Mouse (Mus musculus) CH12.LX (cell line): ENCODE results near the gene Slco4a1. TPM values are rescaled to one million over a fixed set of nuclear protein-coding genes. Genes with fewer than 3 reads are reported as not detected.
A peak's percentile ranks its signal among the peaks of the same experiment; 100 is the strongest.

Source experiments
- DNase-seq: peaks from one replicate; pipeline ENCODE4 v3.0.0-alpha.2; 2013; ENCODE audit errors: extremely low read depth
- H3K27ac ChIP-seq: 2 replicates; pipeline ENCODE4 v1.5.1; 2012; ENCODE audit warnings: low read depth, mild to moderate bottlenecking, control low read depth, moderate library complexity; ENCODE audit not compliant: insufficient read depth
- H3K27me3 ChIP-seq: replicated peaks from 2 replicates; pipeline ENCODE3; 2012; ENCODE audit warnings: inconsistent platforms
- H3K36me3 ChIP-seq, 2 experiments: replicated peaks in 1 of 2; 2 replicates each; pipeline versions ENCODE3 to v1.6.1; 2012; ENCODE audit warnings: inconsistent platforms in 1 of 2, low read length in 1 of 2, mild to moderate bottlenecking in 1 of 2, mixed read lengths in 1 of 2, moderate library complexity in 1 of 2; ENCODE audit not compliant: control insufficient read depth in 1 of 2, insufficient read depth in 1 of 2
- H3K4me1 ChIP-seq, 2 experiments: 2 replicates each; pipeline ENCODE4 v1.6.1; 2012; ENCODE audit warnings: inconsistent platforms in 1 of 2, moderate library complexity in 1 of 2; ENCODE audit not compliant: insufficient read depth in 2 of 2, control insufficient read depth in 1 of 2
- H3K4me2 ChIP-seq: 2 replicates; pipeline ENCODE4 v1.6.1; 2012; ENCODE audit warnings: low read depth, mild to moderate bottlenecking, control low read depth; ENCODE audit not compliant: poor library complexity, insufficient read depth, severe bottlenecking
- H3K4me3 ChIP-seq, 3 experiments: fragments of 150-350 bp in 1 of 3; sonication (generic) in 1 of 3; replicated peaks in 1 of 3; 2 replicates each; pipeline versions ENCODE3 to v1.5.1; 2011 to 2012; ENCODE audit warnings: low read depth in 2 of 3, low read length in 2 of 3, mild to moderate bottlenecking in 2 of 3, moderate library complexity in 2 of 3, control low read depth in 1 of 3, improper control_type of control experiment in 1 of 3, inconsistent platforms in 1 of 3, mixed read lengths in 1 of 3; ENCODE audit not compliant: poor library complexity in 1 of 3
- H3K79me2 ChIP-seq: replicated peaks from 2 replicates; pipeline ENCODE4 v1.6.1; 2012; ENCODE audit warnings: mild to moderate bottlenecking, moderate library complexity; ENCODE audit not compliant: control insufficient read depth, poor library complexity, insufficient read depth, severe bottlenecking; ENCODE audit errors: extremely low read depth
- H3K9ac ChIP-seq: 2 replicates; pipeline ENCODE4 v1.6.1; 2012; ENCODE audit warnings: low read depth, mild to moderate bottlenecking, control low read depth, moderate library complexity; ENCODE audit not compliant: insufficient read depth
- H3K9me3 ChIP-seq: replicated peaks from 2 replicates; pipeline ENCODE3; 2012; ENCODE audit warnings: low read length, inconsistent platforms, mixed read lengths
- BHLHE40 ChIP-seq: IDR thresholded peaks from 2 replicates; pipeline ENCODE4 v1.6.1; 2011; ENCODE audit warnings: mild to moderate bottlenecking, low read depth, low read length, improper control_type of control experiment
- CTCF ChIP-seq, 2 experiments: IDR thresholded peaks in 1 of 2; conservative IDR thresholded peaks in 1 of 2; 2 replicates each; pipeline ENCODE4 v1.5.1; 2011 to 2012; ENCODE audit warnings: low read depth in 2 of 2, low read length in 2 of 2, improper control_type of control experiment in 1 of 2, inconsistent platforms in 1 of 2, mild to moderate bottlenecking in 1 of 2, moderate library complexity in 1 of 2
- EP300 ChIP-seq: IDR thresholded peaks from 2 replicates; pipeline ENCODE4 v1.6.1; 2011; ENCODE audit warnings: low read length, improper control_type of control experiment
- ETS1 ChIP-seq: conservative IDR thresholded peaks from 2 replicates; pipeline ENCODE4 v1.6.1; 2012; ENCODE audit warnings: low read depth, mild to moderate bottlenecking, inconsistent platforms, low read length, improper control_type of control experiment, moderate library complexity
- GABPA ChIP-seq: IDR thresholded peaks from 2 replicates; pipeline ENCODE4 v1.6.1; 2012; ENCODE audit warnings: low read depth, low read length, improper control_type of control experiment, inconsistent platforms; ENCODE audit not compliant: insufficient replicate concordance
- JUND ChIP-seq: conservative IDR thresholded peaks from 2 replicates; pipeline ENCODE4 v1.6.1; 2011; ENCODE audit warnings: low read depth, low read length, improper control_type of control experiment
- KAT2A ChIP-seq: IDR thresholded peaks from 2 replicates; pipeline ENCODE4 v1.6.1; 2012; ENCODE audit warnings: low read length, improper control_type of control experiment, inconsistent platforms; ENCODE audit not compliant: insufficient replicate concordance
- MAFK ChIP-seq: IDR thresholded peaks from 2 replicates; pipeline ENCODE4 v1.6.1; 2011; ENCODE audit warnings: low read length, improper control_type of control experiment; ENCODE audit not compliant: insufficient replicate concordance
- MXI1 ChIP-seq: IDR thresholded peaks from 2 replicates; pipeline ENCODE4 v1.6.1; 2011; ENCODE audit warnings: mild to moderate bottlenecking, low read depth, low read length, improper control_type of control experiment
- NELFE ChIP-seq: IDR thresholded peaks from 2 replicates; pipeline ENCODE4 v1.6.1; 2011; ENCODE audit warnings: low read depth, low read length, improper control_type of control experiment
- RCOR1 ChIP-seq: conservative IDR thresholded peaks from 2 replicates; pipeline ENCODE4 v1.6.1; 2012; ENCODE audit warnings: low read depth, mild to moderate bottlenecking, inconsistent platforms, low read length, improper control_type of control experiment
- SMC3 ChIP-seq: IDR thresholded peaks from 2 replicates; pipeline ENCODE4 v1.6.1; 2011; ENCODE audit warnings: low read depth, low read length, improper control_type of control experiment
- TBP ChIP-seq: conservative IDR thresholded peaks from 2 replicates; pipeline ENCODE4 v1.6.1; 2011; ENCODE audit warnings: low read depth, low read length, improper control_type of control experiment
- TCF12 ChIP-seq: IDR thresholded peaks from 2 replicates; pipeline ENCODE4 v1.6.1; 2014; ENCODE audit warnings: low read depth, mild to moderate bottlenecking, inconsistent platforms, low read length, improper control_type of control experiment
- UBTF ChIP-seq: IDR thresholded peaks from 2 replicates; pipeline ENCODE4 v1.6.1; 2012; ENCODE audit warnings: low read depth, mild to moderate bottlenecking, inconsistent platforms, low read length, improper control_type of control experiment, moderate library complexity
- USF2 ChIP-seq: conservative IDR thresholded peaks from 2 replicates; pipeline ENCODE4 v1.6.1; 2011; ENCODE audit warnings: low read depth, low read length, improper control_type of control experiment
- ZKSCAN1 ChIP-seq: IDR thresholded peaks from 2 replicates; pipeline ENCODE4 v1.6.1; 2012; ENCODE audit warnings: low read depth, inconsistent platforms, low read length, improper control_type of control experiment, borderline replicate concordance
- ZMIZ1 ChIP-seq: IDR thresholded peaks from 2 replicates; pipeline ENCODE4 v1.6.1; 2012; ENCODE audit warnings: low read depth, mild to moderate bottlenecking, inconsistent platforms, low read length, improper control_type of control experiment
- ZNF384 ChIP-seq: IDR thresholded peaks from 2 replicates; pipeline ENCODE4 v1.6.1; 2012; ENCODE audit warnings: low read depth, low read length, improper control_type of control experiment, inconsistent platforms
- dilution Hi-C: fragments of 300-500 bp; cut with MboI; formaldehyde crosslinking; loops from 2 replicates; pipeline ENCODE4 v1.14.3; 2020; ENCODE audit warnings: low sequenced_read_pairs; ENCODE audit not compliant: extremely low pct_unique_long_range_greater_than_20kb, extremely low pct_ligation_motif_present
- in situ Hi-C: fragments of 300-500 bp; cut with MboI; formaldehyde crosslinking; loops from 3 replicates; pipeline ENCODE4 v1.14.3; 2019; ENCODE audit warnings: low sequenced_read_pairs, low pct_ligation_motif_present, low pct_unique_long_range_greater_than_20kb, mixed read lengths
- polyA plus RNA-seq: library from polyadenylated mRNA; unstranded; fragments of >175 nt; gene quantifications from 2 replicates; pipeline ENCODE4 v1.2.1, GENCODE M21; 2012; ENCODE audit warnings: low read depth; ENCODE audit not compliant: insufficient read length
- total RNA-seq, 2 experiments: library from RNA; depleted of rRNA; stranded (reverse); fragments of 300-350 nt in 1 of 2; fragments of >200 nt in 1 of 2; gene quantifications; 2 replicates each; pipeline ENCODE4 v1.2.3; 2012 to 2014

The Slco4a1 gene
- total and polyA plus RNA-seq, 3 experiments, result 1.9 to 5.4 (median 3.9) TPM

DNA sequence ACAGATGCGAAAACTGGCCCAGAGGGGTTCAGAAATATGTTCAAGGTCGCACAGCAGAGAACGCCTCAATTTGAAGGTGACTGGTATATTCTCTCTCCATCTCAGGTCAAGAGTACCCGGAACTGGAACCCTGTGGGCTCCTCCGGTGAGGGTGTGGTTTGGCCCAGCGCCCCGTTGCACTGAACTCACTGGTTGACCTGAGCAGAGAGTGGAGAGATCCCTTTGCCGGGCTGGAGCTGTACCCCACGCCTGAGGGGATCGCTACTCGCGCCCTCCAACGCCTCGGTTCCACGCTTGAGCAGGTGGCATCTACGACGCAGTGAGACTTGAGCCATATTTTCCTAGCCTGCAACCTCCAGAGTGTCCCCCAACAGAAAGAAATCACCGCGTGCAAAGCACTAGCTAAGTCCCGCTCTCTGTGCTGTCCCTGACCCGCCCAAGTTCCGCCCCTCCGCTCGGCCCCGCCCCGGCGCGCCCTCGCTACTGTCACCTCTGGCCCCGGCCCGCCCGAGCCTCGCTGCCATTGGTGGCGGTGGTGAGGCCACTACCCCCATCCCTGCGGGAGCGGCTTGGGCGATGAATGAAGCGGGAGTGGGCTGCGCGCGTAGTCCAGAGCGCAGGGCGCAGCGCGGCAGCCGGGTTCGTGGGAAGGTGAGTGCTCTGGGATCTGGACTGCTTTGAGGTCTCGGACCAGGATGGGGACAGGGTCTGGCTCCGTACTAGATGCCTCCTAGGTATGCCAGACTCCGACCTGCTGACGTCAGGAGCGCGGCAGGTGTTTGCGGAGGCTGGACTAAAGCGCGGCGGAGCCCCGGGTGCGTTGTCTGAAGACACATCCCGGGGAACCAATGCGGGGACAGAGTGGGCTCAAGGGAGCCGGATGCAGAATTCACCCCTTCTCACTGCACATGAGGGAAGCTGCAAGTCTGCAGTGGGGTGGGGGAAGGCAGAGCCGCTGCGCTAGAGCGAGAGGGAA, at the start of gene Slco4a1 (continued):
- TF ChIP-seq UBTF, result peak; percentile 60; the same call in 1 of the 2 replicates

DNA sequence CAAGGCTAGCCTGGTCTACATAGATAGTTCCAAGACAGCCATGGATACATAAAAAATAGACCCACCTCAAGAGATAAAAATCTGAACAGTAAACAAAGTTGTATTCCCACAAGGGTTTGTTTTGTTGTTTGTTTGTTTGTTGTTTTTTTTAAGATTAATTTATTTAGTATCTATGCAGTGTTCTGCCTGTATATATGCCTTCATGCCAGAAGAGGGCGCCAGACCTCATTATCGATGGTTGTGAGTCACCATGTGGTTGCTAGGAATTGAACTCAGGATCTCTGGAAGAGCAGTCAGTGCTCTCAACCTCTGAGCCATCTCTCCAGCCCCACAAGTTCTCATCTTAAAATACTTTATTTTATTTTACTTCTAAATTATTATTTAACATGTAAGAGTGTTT, 47.6 kb upstream of the Slco4a1 start:
- no peaks in the 10 kb centered on the region for H3K9me3 ChIP-seq
- no peak overlapping the region for H3K4me2 ChIP-seq
- H3K4me1 ChIP-seq, result no peaks in the 10 kb centered on the region
- no peak overlapping the region for H3K4me3 ChIP-seq
- TF ChIP-seq CTCF (conservative IDR thresholded peaks at IDR 0.05 in 1 of 2, IDR thresholded peaks at IDR 0.05 in 1 of 2; ENCODE audit: low read depth in 2 of 2, low read length in 2 of 2) (peak in 1 of 2 experiments; percentile 39; a peak in 2 of 4 replicates), SMC3 (0 out of 2 replicates have a peak, but pooled peaks have one; percentile 9), ZNF384 (no peak)
- in situ Hi-C loops (no loop called here), dilution Hi-C loops (no loop called here)
- no peaks in the 10 kb centered on the region for H3K36me3 ChIP-seq
- peaks cover 37% of the 10 kb centered on the region for H3K27me3 ChIP-seq
- DNase-seq, result peak; percentile 8
- no peaks in the 10 kb centered on the region for H3K79me2 ChIP-seq
- H3K27ac ChIP-seq, result no peak overlapping the region
- H3K9ac ChIP-seq, result no peak overlapping the region

DNA sequence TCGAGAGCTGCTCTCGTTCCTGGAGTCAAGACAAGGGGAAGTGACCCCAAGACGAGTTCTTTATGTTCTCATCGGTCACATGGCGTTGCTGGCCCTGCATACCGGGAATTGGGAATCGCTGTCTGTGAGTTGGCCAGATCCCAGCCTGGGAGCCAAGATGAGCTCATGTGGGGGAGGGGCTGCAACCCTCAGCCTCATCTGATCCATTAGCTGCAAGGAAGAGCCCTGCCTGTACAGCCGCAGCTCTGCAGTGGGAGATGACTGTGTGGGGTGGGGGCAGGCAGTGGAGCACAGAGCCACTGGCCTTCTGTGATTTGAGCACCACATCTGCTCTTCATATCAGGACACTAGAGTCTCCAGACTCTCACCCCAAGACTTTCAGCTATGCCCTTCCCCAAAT, 45.6 kb upstream of the Slco4a1 start:
- H3K9ac ChIP-seq, result no peak overlapping the region
- H3K36me3 ChIP-seq, result no peaks in the 10 kb centered on the region
- no peaks in the 10 kb centered on the region for H3K4me1 ChIP-seq
- no peak overlapping the region for H3K27ac ChIP-seq
- H3K79me2 ChIP-seq, result no peaks in the 10 kb centered on the region
- dilution Hi-C loops, result no loop called here
- H3K27me3 ChIP-seq, result peaks cover 34% of the 10 kb centered on the region
- no peak overlapping the region for H3K4me2 ChIP-seq
- H3K9me3 ChIP-seq, result no peaks in the 10 kb centered on the region
- no peak for TF ChIP-seq EP300
- TF ChIP-seq NELFE, result no peak
- no peak for TF ChIP-seq ZMIZ1
- no peak for TF ChIP-seq GABPA
- TF ChIP-seq SMC3, result no peak
- TF ChIP-seq RCOR1, result no peak
- DNase-seq, result no peak
- in situ Hi-C loops, result no loop called here
- no peak overlapping the region for H3K4me3 ChIP-seq

DNA sequence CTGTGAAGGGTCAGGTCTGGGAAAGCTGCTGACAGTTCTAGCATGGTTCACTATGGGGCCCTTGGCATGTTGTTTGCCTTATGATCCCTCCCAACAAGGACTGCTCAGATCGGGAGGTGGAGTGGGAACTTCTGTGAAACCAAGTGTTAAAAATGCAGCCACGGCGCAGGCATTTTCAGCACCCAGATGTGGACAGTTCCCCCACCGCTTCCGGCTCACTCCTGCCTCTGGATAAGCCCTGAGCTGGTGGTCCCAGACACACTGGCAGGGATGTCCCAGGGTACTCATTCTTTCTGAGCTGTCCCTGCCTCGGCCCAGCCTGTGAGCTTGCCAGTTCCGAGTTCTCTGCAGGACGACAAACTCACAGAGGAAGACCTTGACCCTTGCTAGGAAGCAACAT, 45.0 kb upstream of the Slco4a1 start:
- no peak overlapping the region for H3K27ac ChIP-seq
- no peaks in the 10 kb centered on the region for H3K79me2 ChIP-seq
- DNase-seq, result no peak
- no peaks in the 10 kb centered on the region for H3K36me3 ChIP-seq
- H3K9me3 ChIP-seq, result no peaks in the 10 kb centered on the region
- H3K4me3 ChIP-seq, result no peak overlapping the region
- dilution Hi-C loops (no loop called here), in situ Hi-C loops (no loop called here)
- H3K4me1 ChIP-seq, result no peaks in the 10 kb centered on the region
- H3K9ac ChIP-seq, result no peak overlapping the region
- H3K27me3 ChIP-seq, result peaks cover 33% of the 10 kb centered on the region
- TF ChIP-seq ETS1 (no peak), UBTF (no peak), TBP (no peak), SMC3 (no peak), ZMIZ1 (no peak), BHLHE40 (no peak), USF2 (no peak), MXI1 (no peak), ZKSCAN1 (no peak), MAFK (no peak), TCF12 (no peak), ZNF384 (no peak), GABPA (no peak), KAT2A (no peak), JUND (no peak)
- no peak overlapping the region for H3K4me2 ChIP-seq
